Mouse (Mus musculus): Measurements from ENCODE around the gene Shmt1. TPM values are rescaled to one million over a fixed set of nuclear protein-coding genes. Genes with fewer than 3 reads are reported as not detected.

Shmt1 gene
- polyA plus RNA-seq, 1 experiment from 2014 or later, result 93.5 TPM

DNA sequence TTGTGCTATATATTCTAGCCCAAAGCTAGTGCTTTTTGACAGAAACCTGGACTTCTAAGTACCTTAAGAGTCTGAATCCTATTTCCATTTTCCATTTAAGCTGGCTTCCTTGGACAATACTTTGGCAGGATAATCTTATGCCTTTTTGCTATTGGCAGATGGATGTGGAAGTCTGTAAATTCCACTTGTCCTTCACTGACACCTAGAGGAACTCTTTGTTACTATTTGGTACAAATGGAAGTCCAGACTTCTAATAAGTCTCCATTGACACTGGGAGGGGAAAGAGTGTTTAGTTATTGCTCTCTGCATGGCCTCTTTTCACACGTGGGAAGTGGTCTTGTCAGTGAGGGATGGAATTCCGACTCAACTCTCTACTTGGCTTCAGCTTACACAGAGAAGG is 17.4 kb upstream of the Shmt1 start:
- no peak overlapping the region for H3K4me3 ChIP-seq (ENCODE audit: low read depth, low read length)

DNA sequence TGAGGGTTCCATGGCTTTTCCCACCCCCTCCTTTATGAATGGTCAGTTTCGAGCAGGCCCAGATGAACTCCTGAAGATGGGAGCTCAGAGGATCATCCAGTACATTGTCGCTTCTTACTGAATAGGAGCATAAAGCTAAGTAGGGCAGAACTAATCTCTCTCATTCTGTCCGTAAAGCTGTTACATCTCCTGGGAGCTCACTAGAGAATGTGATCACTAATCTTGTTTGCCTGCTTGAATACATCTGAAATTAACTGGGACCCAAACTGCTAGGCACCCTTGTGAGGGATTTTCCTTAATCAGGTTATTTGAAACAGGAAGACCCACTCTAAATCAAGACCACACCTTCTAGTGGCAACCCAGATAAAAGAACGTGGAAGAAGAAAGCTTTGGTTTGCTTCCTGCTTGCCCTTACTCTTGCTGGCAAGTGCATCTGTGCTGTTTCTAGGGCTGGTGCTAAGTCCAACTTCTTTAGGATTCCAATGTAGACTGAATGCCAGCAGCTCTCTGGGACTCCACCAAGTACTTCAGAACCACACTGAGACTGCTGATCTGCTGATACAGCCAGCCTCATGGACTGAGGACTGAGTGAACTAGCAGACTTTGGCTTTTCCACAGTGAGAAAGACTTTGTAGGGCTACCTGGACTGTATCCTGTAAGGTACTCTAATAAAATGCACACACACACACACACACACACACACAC is 15.9 kb upstream of the Shmt1 start:
- Histone ChIP-seq H3K36me3 (ENCODE audit: control insufficient read depth, insufficient read depth, low read length) (no peaks in the 10 kb centered on the region), H3K4me1 (replicated peaks; ENCODE audit: control insufficient read depth, insufficient read depth, low read length) (peaks cover 7% of the 10 kb centered on the region), H3K4me3 (ENCODE audit: low read depth, low read length) (no peak overlapping the region), H3K4me2 (no peak overlapping the region), H3K9ac (ENCODE audit: low read depth, low read length) (no peak overlapping the region), H3K9me3 (ENCODE audit: control insufficient read depth, low read length) (no peaks in the 10 kb centered on the region), H3K27me3 (replicated peaks; ENCODE audit: control insufficient read depth, insufficient read depth, low read length) (no peaks in the 10 kb centered on the region), H3K27ac (ENCODE audit: low read depth, low read length) (no peak overlapping the region)
- WGBS, result 58% methylated on average over 4 of the region's 4 CpGs
- ATAC-seq (replicated peaks; ENCODE audit: low FRiP score) (no peak), DNase-seq (ENCODE audit: low spot score) (no peak)

More for the DNA sequence above, 17.4 kb upstream of the Shmt1 start:
- no peaks in the 10 kb centered on the region for H3K36me3 ChIP-seq (ENCODE audit: control insufficient read depth, insufficient read depth, low read length)
- H3K9ac ChIP-seq (ENCODE audit: low read depth, low read length), result no peak overlapping the region
- DNase-seq (ENCODE audit: low spot score) (no peak), ATAC-seq (replicated peaks; ENCODE audit: low FRiP score) (no peak)
- no peak overlapping the region for H3K4me2 ChIP-seq
- H3K27me3 ChIP-seq (replicated peaks; ENCODE audit: control insufficient read depth, insufficient read depth, low read length), result no peaks in the 10 kb centered on the region
- H3K4me1 ChIP-seq (replicated peaks; ENCODE audit: control insufficient read depth, insufficient read depth, low read length), result peaks cover 7% of the 10 kb centered on the region
- 26% methylated on average over 2 of the region's 2 CpGs for WGBS
- no peaks in the 10 kb centered on the region for H3K9me3 ChIP-seq (ENCODE audit: control insufficient read depth, low read length)
- no peak overlapping the region for H3K27ac ChIP-seq (ENCODE audit: low read depth, low read length)

DNA sequence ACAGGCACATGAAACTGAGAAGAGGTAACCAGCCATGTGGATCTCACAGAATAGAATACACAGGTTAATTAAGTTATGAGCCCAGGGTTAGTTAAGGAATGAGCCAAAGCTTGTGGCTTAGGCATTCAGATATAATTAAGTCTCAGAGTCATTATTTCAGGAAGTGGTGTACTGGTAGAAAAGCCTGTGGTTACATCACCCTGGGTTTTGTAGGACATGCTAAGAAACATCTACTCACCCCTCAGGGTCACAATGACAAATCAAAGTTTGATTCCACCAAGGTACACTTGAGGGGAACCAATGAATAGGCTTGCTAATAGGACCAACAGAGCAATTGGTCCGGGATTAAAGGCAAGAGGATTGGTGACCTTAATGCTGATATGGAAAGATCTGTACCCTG is 15.2 kb upstream of the Shmt1 start:
- no peaks in the 10 kb centered on the region for H3K36me3 ChIP-seq (ENCODE audit: control insufficient read depth, insufficient read depth, low read length)
- WGBS, result 32% methylated on average over 1 of the region's 1 CpGs
- H3K9ac ChIP-seq (ENCODE audit: low read depth, low read length), result no peak overlapping the region
- peaks cover 7% of the 10 kb centered on the region for H3K4me1 ChIP-seq (replicated peaks; ENCODE audit: control insufficient read depth, insufficient read depth, low read length)
- no peak overlapping the region for H3K27ac ChIP-seq (ENCODE audit: low read depth, low read length)
- no peaks in the 10 kb centered on the region for H3K9me3 ChIP-seq (ENCODE audit: control insufficient read depth, low read length)
- no peaks in the 10 kb centered on the region for H3K27me3 ChIP-seq (replicated peaks; ENCODE audit: control insufficient read depth, insufficient read depth, low read length)
- ATAC-seq (replicated peaks; ENCODE audit: low FRiP score) (no peak), DNase-seq (ENCODE audit: low spot score) (no peak)
- H3K4me3 ChIP-seq (ENCODE audit: low read depth, low read length), result no peak overlapping the region
- H3K4me2 ChIP-seq, result no peak overlapping the region

DNA sequence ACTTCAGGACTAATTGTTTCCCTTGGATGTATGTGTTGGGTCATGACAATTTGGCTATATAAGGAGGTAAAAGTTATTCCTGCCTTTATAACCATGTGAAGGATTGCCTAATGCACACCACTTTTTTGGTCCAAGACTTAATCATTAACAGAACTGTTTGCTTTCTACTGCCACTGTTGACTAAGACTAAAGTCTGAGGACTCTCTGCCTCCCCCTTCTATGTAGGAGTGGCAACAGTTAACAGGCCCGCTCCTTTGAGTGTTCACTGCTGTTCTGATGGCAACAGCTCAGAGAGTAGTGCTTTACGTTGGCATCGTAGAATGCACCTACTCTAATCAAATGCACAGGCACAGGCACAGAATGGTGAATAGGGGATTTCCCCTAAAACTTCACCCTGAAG is 13.7 kb upstream of the Shmt1 start:
- peak; percentile 39 for ATAC-seq (replicated peaks; ENCODE audit: low FRiP score)
- Histone ChIP-seq H3K9ac (ENCODE audit: low read depth, low read length) (no peak overlapping the region), H3K36me3 (ENCODE audit: control insufficient read depth, insufficient read depth, low read length) (no peaks in the 10 kb centered on the region), H3K27ac (ENCODE audit: low read depth, low read length) (peak overlapping the region; percentile 36; the same call in 1 of the 2 replicates), H3K9me3 (ENCODE audit: control insufficient read depth, low read length) (no peaks in the 10 kb centered on the region), H3K4me3 (ENCODE audit: low read depth, low read length) (no peak overlapping the region), H3K27me3 (replicated peaks; ENCODE audit: control insufficient read depth, insufficient read depth, low read length) (no peaks in the 10 kb centered on the region), H3K4me2 (no peak overlapping the region), H3K4me1 (replicated peaks; ENCODE audit: control insufficient read depth, insufficient read depth, low read length) (no peaks in the 10 kb centered on the region)
- WGBS, result 68% methylated on average over 3 of the region's 3 CpGs
- DNase-seq (ENCODE audit: low spot score), result no peak

DNA sequence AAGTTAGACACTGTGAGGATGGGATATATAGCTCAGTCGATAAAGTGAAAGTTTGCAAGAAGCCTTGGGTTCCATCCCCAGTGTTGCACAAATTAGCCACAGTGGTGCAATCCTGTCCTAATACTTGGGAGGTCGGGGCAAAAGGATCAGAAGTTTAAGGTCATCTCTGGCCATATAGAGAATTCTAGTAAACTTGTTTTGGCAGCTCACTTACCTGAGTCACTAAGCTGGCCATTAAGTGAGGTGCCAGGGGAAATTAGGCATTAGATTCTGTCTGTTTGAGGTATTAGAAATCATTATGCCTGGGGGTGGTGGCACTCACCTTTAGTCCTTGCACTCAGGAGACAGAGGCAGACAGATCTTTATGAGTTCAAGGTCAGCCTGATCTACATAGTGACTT is 12.3 kb upstream of the Shmt1 start:
- Histone ChIP-seq H3K36me3 (ENCODE audit: control insufficient read depth, insufficient read depth, low read length) (no peaks in the 10 kb centered on the region), H3K4me3 (ENCODE audit: low read depth, low read length) (no peak overlapping the region), H3K4me1 (replicated peaks; ENCODE audit: control insufficient read depth, insufficient read depth, low read length) (no peaks in the 10 kb centered on the region), H3K27ac (ENCODE audit: low read depth, low read length) (no peak overlapping the region), H3K27me3 (replicated peaks; ENCODE audit: control insufficient read depth, insufficient read depth, low read length) (no peaks in the 10 kb centered on the region), H3K9me3 (ENCODE audit: control insufficient read depth, low read length) (no peaks in the 10 kb centered on the region), H3K9ac (ENCODE audit: low read depth, low read length) (no peak overlapping the region), H3K4me2 (no peak overlapping the region)
- WGBS, result 51% methylated on average over 2 of the region's 2 CpGs
- no peak for DNase-seq (ENCODE audit: low spot score)
- no peak for ATAC-seq (replicated peaks; ENCODE audit: low FRiP score)

DNA sequence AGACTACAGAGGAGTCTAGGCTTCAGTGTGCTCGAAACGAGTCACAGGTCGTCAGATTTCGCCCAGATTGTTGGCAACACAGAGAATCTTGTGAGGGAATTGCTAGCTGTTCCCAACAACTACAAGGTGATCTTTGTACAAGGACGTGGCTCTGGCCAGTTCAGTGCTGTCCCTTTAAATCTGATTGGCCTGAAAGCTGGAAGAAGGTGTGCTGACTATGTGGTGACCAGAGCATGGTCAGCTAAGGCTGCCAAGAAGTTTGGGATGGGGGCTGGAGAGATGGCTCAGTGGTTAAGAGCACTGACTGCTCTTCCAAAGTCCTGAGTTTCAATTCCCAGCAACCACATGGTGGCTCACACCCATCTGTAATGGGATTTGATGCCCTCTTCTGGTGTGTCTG is 4.9 kb upstream of the Shmt1 start:
- H3K27me3 ChIP-seq (replicated peaks; ENCODE audit: control insufficient read depth, insufficient read depth, low read length), result no peaks in the 10 kb centered on the region
- H3K4me1 ChIP-seq (replicated peaks; ENCODE audit: control insufficient read depth, insufficient read depth, low read length), result no peaks in the 10 kb centered on the region
- no peak for ATAC-seq (replicated peaks; ENCODE audit: low FRiP score)
- no peak for DNase-seq (ENCODE audit: low spot score)
- 64% methylated on average over 5 of the region's 5 CpGs for WGBS
- H3K4me3 ChIP-seq (ENCODE audit: low read depth, low read length), result no peak overlapping the region
- no peak overlapping the region for H3K4me2 ChIP-seq
- H3K36me3 ChIP-seq (ENCODE audit: control insufficient read depth, insufficient read depth, low read length), result no peaks in the 10 kb centered on the region
- no peaks in the 10 kb centered on the region for H3K9me3 ChIP-seq (ENCODE audit: control insufficient read depth, low read length)
- no peak overlapping the region for H3K9ac ChIP-seq (ENCODE audit: low read depth, low read length)
- H3K27ac ChIP-seq (ENCODE audit: low read depth, low read length), result no peak overlapping the region

DNA sequence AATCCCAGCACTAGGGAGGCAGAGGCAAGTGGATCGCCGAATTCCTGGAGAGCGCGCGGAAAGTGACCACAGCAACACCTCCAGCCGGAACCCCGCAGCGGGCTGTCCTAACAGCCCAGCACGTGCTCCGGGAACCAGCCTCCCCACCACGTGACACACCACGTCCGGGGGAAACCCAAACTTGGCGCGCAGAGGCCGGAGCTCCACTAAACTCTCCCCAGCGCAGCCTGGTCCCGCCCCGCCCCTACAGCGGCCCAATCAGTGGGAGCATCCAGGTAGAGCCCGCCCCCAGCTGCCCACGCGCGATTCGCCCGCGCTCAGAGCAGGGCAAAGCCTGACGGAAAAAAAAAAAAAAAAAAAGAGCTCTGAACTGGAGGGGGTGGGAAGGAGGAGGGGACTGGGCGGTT is 461 bp downstream of the Shmt1 start:
- DNase-seq (ENCODE audit: low spot score), result peak; percentile 98
- Histone ChIP-seq H3K4me2 (peak overlapping the region; percentile 76), H3K36me3 (ENCODE audit: control insufficient read depth, insufficient read depth, low read length) (no peaks in the 10 kb centered on the region), H3K27ac (ENCODE audit: low read depth, low read length) (peak overlapping the region; percentile 32), H3K9ac (ENCODE audit: low read depth, low read length) (peak overlapping the region; percentile 49), H3K4me1 (replicated peaks; ENCODE audit: control insufficient read depth, insufficient read depth, low read length) (peaks cover 24% of the 10 kb centered on the region), H3K4me3 (ENCODE audit: low read depth, low read length) (peak overlapping the region; percentile 55), H3K27me3 (replicated peaks; ENCODE audit: control insufficient read depth, insufficient read depth, low read length) (no peaks in the 10 kb centered on the region), H3K9me3 (ENCODE audit: control insufficient read depth, low read length) (no peaks in the 10 kb centered on the region)
- peak; percentile 100 for ATAC-seq (replicated peaks; ENCODE audit: low FRiP score)
- 0% methylated on average over 29 of the region's 29 CpGs for WGBS

DNA sequence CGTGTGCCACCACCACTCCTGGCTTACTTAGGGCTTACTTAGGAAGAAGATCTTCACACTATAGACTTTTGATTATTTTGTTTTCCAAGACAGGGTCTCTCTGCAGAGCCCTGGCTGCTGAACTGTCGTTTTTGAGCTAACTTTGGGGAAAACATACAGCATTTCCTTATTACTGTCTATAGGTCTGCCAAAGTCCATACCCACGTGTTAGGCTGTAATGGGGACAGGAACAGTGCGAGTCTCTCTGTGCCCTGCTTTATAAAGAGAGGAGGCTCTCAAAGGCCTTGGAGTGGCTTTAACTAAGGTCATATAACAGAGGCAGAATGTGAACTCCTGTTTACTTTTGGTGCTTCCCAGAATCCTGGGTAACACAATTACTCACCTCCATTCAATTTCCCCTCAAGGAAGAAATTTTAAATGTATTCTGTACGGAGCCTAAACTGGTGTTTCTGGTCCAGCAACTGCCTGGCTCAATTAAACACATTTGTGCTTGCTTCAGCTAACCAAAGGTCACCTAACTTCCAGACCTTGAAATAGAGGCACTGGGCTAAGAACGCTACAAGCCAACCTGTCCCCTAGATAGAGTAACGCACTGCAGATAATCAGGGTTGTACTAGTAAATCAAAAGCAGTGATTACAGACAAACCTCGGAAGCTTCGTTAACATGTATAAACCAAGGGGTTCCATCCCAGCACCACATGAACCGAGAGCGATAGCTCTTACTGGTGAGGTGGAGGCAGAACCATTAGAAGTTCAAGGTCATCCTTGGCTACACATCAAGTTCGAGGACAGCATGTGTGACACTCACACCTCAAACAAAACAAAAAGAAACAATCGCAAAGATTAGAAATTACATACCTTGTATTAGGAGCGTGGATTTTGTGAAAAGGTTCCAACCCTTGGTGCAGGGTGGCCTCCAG is 1.2 kb downstream of the Shmt1 start:
- Histone ChIP-seq H3K4me3 (ENCODE audit: low read depth, low read length) (peak overlapping the region; percentile 55), H3K27ac (ENCODE audit: low read depth, low read length) (no peak overlapping the region; the same call in 1 of the 2 replicates), H3K9me3 (ENCODE audit: control insufficient read depth, low read length) (no peaks in the 10 kb centered on the region), H3K4me2 (peak overlapping the region; percentile 76), H3K36me3 (ENCODE audit: control insufficient read depth, insufficient read depth, low read length) (no peaks in the 10 kb centered on the region), H3K4me1 (replicated peaks; ENCODE audit: control insufficient read depth, insufficient read depth, low read length) (peaks cover 24% of the 10 kb centered on the region), H3K27me3 (replicated peaks; ENCODE audit: control insufficient read depth, insufficient read depth, low read length) (no peaks in the 10 kb centered on the region), H3K9ac (ENCODE audit: low read depth, low read length) (peak overlapping the region; percentile 49)
- WGBS, result 11% methylated on average over 14 of the region's 14 CpGs
- ATAC-seq (replicated peaks; ENCODE audit: low FRiP score), result no peak
- no peak for DNase-seq (ENCODE audit: low spot score)

Measured in liver, embryonic 11.5 days (tissue).